Mouse (Mus musculus): ENCODE measurements around the gene Hand2.

The Hand2 gene

DNA sequence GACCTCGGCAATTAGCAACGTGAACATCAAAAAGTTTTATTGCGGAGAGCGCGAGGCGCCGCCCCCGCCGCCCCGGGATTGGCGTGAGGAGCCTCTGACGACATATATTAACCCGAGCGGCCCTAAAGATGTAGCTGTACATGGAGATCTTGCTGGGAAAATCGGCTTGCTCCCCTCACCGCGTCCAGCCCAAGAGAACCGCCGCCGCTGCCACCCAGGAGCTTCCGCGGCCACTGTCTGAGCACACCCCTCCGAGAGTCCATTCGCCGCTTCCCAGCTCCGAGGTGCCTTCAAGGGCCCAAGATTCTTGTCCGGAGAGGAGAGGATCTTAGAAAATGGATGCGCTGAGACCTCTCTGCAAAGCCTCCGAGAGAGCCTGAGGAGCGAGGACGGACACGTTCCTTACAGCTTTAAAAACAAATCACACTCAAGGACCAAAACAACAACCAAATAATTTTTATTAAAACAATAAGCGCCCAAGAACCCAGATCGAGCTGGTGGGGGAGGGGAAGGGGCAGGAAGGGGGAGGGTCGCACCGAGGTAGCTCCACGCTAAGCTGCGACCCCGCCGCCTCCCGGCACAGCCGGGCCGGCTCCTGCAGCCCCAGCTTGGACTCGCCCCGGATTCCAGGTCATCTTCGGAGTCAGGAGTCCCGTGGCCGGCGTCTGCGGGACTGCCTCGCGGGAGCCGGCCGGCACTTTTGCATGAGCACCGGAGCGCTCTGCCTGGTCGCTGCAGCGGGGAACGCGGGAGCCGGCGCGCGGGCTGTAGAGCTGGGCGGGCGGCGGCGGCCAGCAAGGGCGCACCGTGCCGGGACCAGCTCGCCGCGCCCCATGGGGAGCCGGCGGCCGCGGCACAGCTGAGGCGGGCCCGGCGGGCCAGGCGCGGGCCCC, at the start of gene Hand2:
Gene Hand2 (plus strand): TSS at position 133 of the 893 bp plus-strand sequence.
- peak in 1 of 2 experiments; percentile 33 for DNase-seq

DNA sequence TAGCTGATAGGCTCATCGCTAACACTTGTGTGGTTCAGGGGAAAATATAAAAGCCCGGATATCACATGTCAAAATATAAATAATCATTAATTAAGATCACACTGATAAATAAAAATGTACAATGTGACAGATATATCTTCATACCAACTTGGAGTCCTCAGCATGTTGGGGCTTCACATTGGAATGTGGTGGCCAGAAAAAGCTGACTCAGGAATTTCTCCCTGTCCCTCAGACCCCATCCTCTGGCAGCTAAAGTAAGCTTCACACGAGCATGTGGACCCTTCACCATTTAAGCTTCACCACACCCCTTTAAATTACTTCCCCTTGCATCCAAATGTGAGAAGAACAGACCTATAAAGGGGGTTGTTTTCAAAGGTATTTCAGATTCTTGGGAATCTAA, 47.7 kb upstream of the Hand2 start:
- DNase-seq = no peak

- no peak for DNase-seq
Measured at GRCm38 (mm10) chr8:57293441-57293840, 27.3 kb upstream of the Hand2 start.

DNA sequence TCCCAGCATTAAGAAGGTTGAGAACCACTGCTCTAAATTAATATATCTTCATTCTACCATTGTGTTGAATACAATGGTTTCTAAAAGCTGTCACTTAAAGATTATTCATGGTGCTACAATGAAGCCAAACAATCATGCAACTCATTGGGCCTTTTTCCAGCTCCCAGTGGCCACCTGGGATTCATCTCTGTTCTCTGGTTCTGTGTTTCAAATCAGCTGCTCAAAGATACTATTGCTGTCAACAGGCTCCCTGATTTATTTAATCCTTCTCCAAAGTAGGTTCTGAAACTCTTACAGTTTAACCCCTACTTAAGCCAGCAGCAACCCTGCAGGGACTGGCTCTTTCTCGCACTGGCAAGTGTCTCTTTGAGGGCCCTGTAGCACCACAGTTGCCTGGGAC, 17.3 kb upstream of the Hand2 start:
- no peak for DNase-seq

- DNase-seq = no peak
Measured at GRCm38 (mm10) chr8:57304944-57305343, 15.8 kb upstream of the Hand2 start.

- DNase-seq = no peak
Measured at GRCm38 (mm10) chr8:57306441-57306840, 14.3 kb upstream of the Hand2 start.

- DNase-seq = no peak
Measured at GRCm38 (mm10) chr8:57309844-57310485, 10.8 kb upstream of the Hand2 start.

DNA sequence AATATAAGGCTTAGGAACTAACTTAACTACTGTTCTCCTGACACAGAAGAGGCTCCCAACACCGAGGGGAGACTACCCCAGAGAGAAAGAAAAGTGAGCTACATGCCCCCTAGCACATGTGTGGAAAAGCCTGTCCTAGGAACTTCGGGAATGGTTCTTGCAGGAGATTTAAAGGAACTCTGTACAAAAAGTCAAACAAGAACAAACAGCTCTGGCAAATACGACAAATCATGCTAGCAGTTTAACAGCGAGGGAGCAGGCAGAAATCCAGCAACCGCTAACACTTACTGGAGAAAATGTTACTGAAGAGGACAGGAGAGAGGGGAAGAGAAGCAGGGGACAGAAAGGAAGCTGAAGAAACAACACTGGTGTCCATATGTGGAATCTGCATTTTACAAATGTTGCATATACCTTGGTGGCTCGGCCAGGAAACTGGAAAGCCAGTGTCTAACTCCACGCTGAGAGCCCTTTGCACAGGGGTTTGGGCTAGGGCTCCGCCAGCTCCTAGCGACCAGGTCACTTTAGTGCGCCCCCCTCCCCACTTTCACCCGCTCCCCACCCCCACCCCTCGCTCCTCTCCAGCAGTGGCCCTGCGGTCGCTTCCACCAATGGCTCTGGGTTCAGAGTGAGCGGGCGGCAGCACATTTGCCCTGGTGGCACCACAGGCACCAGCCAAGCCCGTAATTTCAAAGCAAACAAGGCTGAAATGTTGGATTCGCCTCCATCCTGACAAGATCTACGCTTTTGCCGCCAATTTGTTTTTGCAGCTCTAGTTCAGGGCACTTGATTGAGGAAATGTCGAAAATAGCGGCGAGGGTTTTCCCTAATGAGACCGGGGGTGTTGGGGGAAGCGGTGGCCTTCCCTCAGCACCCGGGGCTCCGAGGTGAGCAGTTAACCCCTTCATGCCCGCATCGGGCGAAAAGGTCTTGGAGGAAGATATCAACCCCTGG, 8.5 kb upstream of the Hand2 start:
- no peak for DNase-seq

DNA sequence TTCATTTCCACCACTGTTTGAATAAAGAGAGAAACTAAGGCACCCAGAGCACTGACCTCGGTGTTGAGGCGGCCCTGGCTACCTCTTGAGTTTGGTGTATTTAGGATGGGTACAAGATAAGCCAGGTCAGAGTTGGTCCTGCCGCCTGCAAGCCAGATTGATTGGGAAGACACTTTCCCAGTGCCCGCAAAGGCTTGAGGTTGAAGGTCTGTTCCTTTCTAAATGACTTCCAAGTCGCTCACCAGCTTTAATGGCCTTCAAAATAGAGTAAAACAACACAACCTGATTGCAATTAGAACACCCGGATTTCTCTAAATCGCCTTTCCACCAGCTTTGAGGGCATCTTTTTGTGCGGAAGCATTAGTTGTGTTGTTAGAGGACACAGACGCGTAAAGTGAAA, 7.2 kb upstream of the Hand2 start:
- no peak for DNase-seq

GRCm38 (mm10) chr8:57314216-57314615, 6.6 kb upstream of the Hand2 start:
- DNase-seq = no peak

DNA sequence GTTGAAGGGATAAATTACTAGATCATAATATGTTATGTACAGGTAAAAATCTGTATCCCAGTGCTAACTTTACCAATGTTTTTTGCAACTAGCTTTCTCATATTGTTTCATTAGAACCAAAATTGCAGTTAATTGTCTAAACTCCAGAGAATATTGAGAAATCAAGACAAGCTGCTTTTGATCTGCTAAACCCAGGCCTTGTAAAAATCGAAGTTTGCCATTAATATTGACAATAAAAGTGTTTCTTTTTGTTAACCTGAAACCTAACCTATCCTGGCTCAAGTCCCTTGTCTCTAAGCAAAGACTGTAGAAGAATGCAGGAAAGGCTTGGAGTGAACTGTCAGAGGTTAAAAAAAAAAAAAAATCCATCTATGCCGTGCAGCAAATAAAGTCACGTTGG, 5.3 kb upstream of the Hand2 start:
- no peak for DNase-seq

DNA sequence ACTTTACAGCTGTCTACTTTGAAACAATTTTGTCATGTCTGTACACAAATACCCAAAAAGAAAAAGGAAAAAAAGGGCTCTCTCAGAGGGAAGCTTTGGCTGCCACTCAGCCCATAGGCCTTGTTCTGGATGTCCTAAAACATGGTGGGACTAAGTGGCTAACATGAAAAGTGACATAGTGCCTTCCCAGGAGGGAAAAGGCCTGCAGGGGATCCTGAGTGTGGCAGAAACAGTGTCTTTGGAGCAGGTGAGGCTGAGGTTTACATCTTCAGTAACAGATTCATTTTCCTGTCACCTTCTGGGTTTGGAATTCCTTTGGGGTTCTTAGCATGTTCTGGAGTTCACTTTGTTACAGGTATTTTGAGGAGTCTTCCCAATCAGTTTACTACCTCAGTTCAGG, 3.7 kb upstream of the Hand2 start:
- no peak for DNase-seq

DNA sequence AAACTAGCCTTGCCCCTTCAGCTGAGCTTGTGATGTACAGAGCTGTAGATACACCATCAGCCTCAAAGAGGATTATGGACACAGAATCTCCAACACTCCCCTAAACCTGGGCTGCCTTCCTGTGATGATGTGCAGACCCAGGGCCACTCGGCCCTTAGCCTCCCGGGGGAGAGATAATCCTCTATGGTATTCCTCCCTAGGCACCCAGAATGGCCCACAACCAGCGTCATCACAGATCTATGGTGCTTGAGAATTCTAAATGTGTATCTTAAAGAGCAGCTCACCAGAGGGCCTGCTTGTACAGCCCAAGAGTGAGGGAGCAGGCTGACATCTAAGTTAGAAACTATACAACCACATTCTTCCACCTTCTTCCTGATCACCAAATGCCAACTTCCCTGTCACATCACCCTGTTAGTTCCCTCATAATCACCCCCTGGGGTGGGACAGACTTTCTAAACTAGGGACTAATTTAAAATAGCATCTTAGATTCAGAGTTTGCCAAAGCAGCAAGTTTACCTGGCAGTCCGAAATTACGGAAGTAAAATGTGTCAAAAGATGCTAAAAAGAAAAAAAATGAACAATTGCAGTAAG, 2.8 kb upstream of the Hand2 start:
- no peak for DNase-seq

DNA sequence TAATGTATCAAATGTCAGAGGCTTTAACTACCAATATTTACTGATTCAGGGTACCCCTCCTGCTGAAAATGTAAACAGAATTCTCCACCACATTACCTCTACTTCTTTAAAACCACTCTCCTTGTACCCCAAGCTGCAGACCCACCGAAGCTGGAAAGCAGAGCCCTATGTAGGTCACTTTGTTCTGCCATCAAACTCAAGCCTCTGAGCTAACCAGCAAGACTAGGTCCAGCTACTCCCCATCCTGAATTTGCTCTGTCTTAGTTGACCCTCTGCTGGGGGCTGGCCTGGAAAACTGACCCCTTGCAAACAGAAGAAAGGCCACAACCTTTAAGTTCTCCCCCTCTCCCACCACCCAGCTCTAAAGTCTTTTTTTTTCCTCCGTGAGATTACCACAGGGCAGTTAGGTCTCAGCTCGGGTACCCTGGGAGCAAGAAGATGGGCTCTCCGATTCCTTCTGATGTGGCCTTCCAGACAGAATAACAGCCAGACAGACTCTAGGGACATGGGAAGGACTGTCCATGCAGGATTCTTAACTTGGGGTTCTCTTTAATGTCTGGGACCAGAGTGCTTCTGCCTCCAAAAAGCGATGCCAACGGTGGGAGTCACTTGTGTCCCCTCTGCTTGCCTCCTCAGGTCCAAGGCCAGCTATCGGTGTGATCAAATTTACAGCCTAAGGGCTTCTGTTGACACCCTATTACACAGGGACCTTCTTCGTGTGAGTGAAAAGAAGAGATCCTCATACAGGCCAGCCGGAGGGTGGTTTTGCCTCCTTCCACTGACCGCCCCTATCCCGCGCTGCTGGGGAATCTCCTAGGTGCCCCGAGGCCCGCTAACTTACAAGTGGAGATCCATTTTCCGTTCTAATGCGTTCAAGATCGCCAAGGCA, 1.4 kb upstream of the Hand2 start:
- no peak for DNase-seq

DNA sequence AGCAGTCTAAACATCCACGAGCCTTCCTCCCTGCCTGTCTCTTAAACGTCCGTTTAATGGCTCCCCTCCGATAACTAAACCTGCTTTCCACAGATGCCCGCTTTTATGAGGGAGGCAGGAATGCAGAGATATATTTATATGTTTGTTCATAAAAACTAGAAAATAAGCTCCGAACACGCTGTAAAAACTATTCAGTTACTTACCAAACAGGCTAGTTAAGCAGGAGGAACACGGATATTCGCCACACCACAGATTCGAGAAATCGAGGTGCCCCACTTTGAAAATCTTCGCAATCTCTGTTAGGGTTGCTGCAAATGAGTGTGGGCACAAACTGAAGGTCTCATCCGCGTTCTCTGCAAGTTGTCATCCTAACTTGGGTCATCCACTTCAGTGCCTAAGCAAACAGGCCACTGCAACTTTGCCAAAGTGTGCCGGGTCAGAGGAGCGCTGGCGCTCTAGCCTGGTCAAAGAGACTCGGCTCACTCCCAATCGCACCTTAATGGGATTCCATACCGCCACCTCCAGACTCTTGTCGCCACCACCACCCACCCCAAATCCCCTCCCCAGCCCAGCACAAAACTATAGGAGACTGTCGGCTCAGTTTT, 700 bp upstream of the Hand2 start:
- DNase-seq = no peak

DNA sequence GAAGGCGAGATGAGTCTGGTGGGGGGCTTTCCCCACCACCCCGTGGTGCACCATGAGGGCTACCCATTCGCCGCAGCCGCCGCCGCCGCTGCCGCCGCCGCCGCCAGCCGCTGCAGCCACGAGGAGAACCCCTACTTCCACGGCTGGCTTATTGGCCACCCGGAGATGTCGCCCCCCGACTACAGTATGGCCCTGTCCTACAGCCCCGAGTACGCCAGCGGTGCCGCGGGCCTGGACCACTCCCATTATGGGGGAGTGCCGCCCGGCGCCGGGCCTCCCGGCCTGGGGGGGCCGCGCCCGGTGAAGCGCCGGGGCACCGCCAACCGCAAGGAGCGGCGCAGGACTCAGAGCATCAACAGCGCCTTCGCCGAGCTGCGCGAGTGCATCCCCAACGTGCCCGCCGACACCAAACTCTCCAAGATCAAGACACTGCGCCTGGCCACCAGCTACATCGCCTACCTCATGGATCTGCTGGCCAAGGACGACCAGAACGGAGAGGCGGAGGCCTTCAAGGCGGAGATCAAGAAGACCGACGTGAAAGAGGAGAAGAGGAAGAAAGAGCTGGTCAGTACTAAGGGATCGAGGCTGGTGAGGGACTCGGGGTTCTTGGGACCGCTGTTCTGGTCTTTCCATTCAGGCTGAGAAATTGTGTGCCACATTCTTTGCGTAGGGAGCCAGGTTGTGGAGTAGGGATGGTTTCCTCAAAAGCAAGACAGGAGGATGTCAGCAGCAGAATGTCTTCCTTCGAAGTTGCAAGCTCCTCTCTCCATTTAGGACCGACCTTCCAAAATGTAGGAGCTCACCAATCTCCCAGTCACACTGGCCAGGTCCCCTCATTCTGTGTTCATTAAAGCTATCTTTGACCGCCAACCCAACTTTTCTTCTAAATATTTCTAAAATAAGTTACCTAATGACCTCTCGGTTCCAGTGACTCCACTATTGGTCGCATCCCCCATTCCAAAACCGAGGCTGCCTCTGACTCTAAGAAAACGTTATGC, 1.4 kb downstream of the Hand2 start:
- DNase-seq = peak in 1 of 2 experiments; percentile 33

- DNase-seq = no peak
Measured at GRCm38 (mm10) chr8:57322961-57323941, 2.5 kb downstream of the Hand2 start.

GRCm38 (mm10) chr8:57324091-57324490, 3.3 kb downstream of the Hand2 start:
- no peak for DNase-seq

DNA sequence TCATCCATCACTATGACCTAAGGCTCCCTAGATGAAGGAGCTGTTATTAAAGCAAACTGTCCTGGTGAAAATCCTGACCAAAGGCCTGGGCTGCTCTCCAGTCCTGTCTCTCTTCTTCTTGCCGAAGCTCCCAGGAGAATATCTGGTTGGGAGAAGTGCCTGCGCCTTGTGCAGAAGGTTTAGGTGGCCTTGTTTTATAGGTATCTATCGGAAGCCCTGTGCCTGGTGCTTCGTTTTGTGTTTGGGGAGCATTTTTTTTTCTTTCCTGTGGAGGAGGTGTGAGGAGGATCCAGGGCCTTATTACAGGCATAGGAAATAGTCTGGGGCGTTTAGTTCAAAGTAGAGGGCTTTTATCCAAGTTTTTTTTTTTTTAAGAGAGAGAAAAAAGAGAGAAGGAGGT, 3.9 kb downstream of the Hand2 start:
- no peak for DNase-seq
